Mouse (Mus musculus) urinary bladder, postnatal 4 days (tissue): ENCODE results near the gene Abl2.

Experiments used
- DNase-seq, 2 experiments: peaks; one replicate each; pipeline ENCODE4 v3.0.0; 2021 to 2022; ENCODE audit warnings: low spot score in 2 of 2

Abl2 gene

DNA sequence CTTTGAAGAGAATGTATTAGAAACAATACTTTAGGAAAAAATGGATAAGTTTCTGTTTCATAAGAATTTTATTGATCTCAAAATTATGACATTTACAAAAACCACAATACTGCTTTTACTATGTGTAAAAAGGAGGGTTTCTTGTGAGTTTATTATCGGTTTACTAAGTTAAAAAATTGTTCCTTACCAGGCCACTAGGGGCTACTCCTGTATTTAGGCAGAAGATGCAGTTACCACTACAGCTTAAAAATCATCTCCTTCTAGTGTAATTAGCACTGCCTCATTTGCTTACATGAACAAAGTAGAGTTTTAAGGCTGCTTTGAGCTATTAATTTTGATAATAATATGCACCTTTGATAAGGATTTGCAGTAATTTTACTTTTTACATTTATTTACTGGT, 25.6 kb downstream of the Abl2 start:
- DNase-seq = no peak

DNA sequence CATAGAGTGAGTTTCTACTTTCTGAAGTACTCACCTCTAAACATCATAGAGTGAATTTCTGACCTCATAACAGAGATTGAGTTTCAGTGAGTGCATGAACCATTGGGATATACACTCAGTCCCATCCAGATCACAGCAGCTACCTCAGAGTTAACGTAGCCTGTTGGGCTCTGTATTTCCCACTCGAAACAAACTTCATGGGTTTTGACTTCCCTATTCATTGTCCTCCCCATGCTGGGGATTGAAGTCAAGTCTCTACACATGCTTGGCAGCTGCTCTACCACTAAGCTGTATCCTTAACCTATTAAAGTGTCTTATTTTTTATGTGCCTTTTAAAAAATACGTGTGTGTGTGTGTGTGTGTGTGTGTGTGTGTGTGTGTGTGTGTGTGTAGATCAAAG, 26.9 kb downstream of the Abl2 start:
- DNase-seq = no peak

DNA sequence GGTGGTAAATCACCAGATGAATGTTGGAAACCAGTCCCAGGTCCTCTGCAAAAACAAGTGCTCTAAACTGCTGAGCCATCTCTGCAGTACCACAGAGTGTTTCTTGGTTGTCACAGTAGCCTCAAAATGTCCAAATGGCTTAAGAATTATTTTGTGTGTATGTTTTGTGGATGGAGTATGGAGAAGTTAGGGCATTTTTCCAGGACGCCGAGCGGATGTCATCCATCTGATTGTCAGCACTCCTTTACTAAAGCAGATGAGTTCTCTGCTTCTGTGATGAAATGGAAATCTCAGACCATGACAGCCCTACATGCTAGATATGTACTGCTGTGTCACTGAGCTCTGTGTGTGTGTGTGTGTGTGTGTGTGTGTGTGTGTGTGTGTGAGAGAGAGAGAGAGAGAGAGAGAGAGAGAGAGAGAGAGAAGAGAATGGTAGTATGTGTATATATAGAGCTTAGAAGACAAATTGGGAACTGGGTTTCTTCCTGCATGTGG, 31.3 kb downstream of the Abl2 start:
- DNase-seq = no peak

DNA sequence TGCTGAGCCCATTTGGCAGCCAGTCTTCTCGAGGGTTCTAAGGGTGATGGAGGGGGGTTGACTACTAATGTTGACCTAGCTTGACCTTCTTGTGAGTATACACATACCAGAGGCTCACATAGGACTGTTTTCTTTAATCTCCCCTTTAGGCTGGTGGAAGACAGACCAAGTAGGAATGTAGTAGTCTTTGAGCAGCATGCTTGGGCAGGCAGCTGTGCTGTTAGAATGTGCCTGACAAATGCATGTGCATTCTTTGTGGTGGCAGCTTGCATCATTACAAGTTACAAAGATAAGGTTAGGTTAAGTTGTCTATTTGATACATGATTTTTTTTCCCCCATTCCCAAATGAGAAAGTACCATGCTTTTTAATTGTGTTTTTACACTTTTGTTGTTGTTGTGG, 31.8 kb downstream of the Abl2 start:
- no peak for DNase-seq

DNA sequence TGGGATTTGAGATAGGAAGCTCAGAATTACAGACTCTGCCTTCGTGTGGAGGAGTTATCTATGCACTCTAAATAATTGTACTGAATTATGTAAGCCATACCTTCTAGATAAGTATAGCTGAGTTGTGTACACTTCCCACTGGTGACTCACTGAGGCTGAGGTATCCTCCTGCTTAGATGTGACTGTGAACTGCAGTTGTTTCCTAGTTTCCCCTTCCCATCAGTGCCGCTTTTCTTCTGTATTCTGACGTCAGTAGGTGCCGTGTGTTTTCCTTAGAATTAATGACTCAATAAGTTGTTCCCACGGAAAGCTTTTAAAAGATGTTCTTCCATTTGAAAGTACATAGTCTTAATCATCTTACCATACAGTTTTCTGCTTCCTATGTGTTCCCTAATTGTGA, 34.7 kb downstream of the Abl2 start:
- DNase-seq = no peak

DNA sequence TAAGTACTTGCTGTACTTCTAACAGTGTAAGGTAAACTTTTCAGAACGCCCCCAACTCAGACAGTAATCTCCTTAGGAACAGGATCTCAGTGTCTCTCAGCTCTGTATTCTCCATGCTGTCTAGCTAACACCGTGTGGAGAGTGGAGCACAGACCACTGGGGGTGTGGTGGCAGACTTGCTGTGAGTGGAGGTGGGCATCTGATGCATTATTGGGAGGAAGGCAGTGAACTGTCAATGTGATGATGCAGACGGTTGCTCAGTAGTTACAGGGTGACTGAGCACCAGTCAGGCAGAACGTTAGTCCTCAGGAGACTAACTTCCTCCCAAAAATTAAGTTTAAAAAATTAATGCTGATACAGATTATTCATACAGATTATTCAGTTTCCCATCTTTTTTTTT, 38.5 kb downstream of the Abl2 start:
- DNase-seq = no peak

DNA sequence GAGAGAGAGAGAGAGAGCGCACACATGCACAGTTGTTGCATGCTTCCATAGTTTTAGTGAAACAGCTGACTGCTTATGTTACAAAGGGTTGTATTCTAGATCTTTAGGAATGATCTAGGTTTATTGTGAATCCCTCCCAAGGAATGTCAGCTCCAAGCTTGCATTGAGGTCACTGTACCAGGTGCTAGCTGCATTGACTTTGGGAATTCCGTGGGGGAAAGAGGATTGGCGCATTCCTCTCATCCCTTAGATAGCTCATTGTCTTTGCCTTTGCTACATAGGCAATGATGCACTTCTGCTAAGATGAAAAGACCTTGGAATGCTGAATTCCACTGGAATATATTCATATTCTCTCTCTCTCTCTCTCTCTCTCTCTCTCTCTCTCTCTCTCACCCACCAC, 44.0 kb downstream of the Abl2 start:
- DNase-seq = no peak

DNA sequence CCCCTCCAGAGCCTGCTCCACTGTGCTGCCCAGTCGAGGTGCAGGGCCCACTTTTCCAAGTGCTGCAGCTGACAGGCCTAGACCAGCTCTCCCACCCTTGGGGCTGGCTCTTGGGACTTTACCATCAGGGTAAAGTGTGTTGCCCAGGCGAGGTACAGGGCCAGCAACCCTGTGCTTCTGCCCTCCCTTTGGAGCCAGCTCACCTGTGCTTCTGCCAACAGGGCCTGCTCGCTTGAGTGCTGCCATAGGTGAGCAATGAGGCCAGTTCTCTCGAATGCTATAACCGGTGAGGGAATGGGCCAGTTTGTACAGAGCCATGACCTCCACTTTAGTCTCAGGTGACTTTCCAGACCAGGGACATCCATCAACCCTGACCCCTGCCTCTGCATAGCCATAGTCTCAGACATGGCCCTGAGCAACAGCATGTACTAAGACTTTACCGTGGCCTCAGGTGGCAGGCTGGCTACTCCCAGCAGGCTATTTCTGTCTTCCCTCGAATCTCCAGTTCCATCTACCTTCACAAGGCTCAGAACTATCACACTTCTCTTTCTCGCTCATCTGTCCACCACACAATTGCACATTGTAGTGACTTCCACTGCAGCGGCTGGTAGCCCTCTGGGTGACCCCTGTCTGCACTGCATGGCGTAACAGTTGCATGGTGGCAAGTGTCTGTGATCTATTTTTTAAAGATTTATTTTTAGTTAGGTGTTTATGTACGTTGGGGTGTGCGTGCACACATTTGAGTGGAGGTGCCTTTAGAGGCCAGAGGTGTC, 46.7 kb downstream of the Abl2 start:
- DNase-seq = no peak

DNA sequence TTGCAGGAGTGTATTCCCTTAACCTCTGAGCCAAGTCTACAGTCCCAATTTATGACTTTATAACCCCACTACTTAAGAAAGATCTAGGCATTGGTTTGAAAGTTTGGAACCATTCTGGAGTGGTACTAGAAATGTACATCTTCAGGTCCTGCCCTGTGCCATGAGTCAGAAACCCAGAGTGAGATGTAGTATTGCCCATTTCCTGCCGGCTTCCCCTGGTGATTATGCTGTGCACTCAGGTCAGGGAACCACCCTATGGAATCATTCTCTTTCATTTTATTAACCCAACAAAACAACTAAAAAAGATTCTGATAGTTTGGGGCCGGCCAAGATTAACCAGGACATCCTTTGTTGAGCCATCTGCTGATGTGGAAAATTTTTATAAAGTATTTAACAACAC, 47.4 kb downstream of the Abl2 start:
- DNase-seq = no peak

DNA sequence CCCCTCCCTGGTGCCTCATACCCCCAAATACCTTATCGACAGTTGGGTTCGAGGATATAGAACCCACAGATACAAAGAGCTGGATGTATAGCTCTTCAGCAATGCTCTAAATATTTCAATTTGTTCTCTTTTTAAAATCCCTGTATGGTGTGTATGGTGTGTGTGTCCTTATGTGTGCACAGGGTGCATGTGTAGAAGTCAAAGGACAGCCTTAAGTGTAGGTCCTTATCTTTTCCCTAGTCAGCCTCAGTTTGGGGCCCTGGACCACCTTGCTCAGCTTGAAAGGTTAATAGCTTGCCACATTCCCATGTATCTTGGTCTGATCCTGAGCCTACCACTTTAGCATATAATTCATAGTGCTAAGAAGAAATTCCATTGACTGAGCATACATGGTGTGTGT, 49.9 kb downstream of the Abl2 start:
- DNase-seq = no peak

DNA sequence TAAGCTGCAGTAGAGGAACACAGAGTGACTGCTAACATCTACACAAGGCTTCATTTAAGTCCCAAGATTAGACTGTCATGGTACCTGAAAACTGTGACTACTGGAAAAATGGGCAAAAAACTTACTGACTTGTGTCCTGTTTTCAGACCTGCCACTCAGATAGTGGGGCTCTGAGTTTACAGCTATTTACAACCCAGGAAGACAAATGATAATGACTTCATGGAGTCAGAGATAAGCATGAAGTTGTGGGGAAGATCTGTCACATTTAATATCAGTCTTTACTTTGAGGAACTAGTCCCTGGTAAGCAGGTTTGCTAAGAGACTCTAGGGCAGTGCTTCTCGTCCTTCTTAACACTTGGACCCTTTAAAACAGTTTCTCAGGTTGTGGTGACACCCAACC, 51.7 kb downstream of the Abl2 start:
- DNase-seq = no peak

DNA sequence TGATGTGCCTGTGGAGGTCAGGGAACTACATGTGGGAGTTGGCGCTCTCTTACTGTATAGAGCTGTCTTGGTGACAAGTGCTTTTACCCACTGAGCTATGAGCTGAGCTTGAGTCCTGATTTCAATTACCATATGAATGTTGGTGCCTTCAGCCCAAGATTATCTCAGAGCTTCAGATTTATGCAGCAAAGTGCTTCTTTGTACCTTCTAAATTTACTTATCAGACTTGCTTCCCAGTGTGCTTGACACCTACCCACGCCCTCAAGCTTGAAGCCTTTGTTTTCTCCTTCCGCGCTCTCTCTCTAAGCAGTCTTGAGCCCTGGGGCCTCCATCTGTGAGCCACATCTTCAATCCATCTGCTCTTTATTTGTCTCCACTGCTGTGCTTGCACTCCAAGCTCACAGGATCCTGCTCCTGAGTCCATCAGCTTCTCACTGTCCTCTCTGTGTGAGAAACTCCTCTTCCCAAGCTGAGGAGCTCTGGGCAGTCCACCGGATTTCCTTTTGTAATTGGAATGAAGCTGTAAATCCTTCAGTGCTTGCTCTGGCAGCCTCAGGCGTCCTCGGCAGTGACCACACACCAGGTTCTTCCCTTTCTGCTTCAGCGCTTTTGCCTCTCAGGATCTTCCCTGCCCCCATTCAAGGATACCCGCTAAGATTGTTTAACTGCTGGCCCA, 55.4 kb downstream of the Abl2 start:
- DNase-seq = no peak

DNA sequence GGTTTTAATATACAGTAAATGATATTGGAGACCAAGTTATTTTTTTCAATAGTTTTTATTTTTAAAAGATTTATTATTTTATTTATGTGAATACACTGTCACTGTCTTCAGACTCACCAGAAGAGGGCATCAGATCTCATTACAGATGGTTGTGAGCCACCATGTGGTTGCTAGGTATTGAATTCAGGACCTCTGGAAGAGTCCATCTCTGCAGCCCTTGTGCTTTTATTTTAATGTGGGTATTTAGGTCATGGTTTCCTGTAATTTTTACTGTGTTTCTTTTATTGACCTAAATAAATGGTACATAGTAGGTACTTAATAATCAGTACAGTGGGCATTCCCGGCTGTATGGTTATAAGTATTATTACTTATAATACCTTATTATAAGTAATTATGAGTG, 56.1 kb downstream of the Abl2 start:
- no peak for DNase-seq

DNA sequence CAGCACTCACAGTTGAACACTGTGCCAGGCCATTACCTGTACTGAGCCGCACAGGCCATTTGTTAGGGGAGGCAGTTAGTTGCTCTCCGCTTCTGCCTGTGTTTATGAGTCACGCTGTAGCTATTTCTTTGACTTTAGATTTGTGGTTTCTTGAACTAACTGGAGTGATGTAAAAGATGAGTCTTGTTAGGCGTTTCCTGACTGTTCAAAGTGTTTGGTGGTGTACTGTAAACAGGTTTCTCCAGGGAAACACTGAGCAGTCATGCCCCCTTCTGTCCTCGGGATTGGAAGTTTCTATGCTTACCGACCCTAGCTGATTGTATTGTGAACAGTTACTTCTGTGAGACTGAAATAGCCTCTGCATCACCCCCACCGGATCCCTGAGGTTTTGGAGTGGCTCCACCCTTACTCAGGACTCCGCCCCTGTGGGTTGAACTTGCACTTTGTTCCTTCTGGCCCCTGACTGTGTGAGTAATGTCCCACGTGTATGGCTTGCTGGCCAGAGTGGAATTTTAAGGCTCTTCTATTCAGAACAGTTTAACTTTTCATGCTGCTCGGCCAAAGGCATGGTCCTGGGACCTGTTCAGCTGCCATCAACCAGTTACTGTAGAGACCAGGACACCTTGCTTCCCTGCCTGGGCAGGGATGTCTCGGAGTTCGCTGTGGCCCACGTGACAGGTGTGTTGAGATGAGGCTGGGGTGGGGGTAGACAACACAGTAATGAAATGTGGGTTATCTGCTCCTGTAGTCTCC, 57.0 kb downstream of the Abl2 start:
- DNase-seq = peak; percentile 68

DNA sequence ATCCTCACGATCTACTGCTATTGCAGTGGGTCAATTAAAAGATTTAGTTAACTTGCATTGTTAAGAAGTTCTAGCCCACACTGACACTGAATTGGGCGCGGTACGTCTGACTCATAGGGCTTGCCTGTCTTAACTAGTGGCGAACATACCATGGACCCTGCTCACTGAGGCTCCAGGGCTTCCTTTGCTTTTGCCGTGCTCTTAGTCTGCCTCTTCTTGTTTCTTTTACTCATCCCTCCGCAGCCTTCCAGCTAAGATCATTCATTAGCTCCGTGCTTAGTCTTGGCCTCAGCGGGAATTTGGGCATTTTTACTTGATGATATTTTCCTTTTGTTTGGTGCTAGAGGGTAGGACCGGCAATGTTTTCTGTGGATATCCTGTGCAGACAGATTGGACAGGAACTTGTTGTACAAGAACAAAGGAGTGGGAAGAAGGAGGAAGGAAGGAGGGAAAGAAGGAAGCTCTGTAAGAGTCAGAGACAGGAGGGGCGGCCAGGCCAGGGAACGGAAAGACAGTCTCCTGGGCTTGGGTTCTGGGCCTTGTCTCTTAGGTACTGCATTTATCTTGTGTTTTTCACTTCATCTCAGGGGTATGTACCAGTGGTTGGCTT, 58.5 kb downstream of the Abl2 start:
- DNase-seq = no peak

DNA sequence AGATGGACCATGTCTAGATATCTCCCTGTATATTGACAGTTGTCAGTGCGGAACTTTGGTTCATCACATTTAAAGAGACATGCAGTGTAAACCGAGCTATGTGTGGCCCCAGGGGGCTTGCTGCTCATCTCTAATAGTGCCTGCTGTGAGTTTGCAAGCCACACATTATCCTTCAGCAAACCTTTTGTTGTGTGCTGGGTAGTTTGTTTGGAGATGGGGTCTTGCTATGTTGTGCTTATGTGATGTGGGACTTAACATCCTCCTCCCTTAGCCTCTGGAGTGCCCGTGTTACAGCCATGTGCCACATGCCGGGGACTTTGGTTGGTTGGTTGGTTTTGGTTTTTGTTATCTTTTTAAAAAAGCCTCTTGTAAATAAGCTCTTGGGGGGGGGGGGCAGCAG, 59.2 kb downstream of the Abl2 start:
- no peak for DNase-seq

DNA sequence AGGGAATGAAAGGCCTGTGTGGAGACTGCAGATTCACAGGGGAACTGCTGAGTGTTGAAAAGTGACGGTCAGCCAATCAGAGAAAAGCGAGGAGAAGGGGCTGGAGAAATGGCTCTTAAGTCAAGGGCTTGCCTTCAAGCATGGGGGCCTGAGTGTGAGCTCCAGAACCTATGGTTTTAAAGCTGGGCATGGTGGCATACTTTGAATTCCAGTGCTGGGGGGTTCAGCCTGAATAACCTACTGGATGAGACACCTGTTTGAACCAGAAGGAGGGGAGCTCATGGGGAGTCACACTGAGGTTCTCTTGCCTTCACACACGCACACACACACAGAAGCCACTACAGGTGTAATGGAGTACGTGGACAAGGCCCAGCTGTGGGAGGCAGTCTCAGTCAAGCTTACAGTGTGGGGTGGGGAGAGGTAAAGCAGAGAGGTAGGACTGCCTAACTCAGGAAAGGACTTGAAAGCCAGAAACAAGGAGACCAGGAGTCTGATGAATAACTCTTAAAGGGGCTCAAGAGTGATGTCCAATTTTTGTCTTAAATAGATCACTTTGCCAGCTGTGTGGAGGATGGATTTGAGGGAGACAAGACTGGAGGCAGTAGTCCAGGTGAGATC, 61.8 kb downstream of the Abl2 start:
- DNase-seq = peak in 1 of 2 experiments; percentile 47

DNA sequence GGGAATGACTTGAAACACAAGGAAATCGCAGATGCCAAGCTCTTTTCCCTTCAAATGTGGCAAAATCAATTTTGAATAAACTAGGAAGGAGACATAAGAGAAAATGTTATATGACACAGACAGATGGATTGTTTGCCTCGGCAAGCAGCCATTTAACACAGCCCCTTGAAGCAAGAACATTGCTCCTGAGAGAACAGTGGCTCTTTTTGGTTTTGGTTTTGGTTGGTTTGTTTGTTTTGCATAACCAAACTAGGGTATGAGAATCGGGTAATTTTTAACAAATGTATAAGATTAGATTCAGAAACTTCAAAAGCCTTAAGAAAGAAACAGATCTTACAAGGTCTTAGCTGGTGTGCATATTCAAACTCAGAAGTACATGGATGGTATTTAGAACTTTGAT, 62.4 kb downstream of the Abl2 start:
- DNase-seq = no peak

DNA sequence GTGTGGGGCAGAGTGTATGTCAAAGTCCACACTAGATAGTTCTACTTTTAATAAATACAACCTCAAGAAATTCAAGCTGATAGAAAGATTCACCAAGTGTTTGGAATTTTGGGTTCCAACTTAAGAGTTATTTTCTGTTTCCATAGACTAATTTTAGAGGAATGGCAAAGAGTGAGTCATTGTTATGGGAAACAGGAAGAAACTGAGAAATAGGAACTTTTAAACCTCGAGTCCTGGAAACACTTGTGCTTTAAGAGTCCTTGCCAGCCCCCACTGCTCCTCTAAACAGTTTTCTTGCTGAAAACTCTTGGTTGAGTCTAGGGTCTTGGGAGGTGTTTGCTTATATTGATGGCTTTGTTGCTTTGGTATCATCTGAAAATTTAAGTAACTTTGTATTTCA, 65.6 kb downstream of the Abl2 start:
- no peak for DNase-seq

DNA sequence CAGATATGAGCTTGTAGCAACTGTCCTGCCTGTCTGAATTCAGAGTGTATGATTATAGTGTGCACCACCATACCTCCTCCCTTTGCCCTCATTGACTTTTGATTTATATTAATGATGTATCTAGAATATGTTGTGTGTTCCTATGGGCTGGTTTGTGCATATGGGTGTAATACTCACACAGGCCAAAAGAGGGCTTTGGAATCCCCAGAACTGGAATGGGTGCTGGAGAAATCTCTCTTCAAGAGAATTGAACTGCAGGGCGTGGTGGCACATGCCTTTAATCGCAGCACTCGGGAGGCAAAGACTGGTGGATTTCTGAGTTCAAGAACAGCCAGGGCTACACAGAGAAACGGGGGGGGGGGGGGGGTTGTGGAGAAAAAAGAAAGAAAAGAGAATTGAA, 68.1 kb downstream of the Abl2 start:
- no peak for DNase-seq

DNA sequence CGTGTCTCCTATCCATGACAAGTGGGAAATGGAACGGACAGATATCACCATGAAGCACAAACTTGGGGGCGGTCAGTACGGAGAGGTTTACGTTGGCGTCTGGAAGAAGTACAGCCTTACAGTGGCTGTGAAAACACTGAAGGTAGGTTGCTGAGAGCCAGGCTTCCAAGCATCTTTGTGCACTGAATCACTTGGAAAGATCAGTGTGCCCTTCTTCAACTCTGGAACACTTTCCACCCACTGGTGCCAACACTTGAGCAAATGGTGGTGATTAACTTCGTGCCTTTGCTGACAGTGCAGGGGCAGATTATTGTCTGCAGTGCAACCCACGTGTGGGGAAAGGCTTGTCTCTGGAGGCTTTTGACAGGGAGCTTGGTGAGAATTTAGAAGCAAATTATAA, 71.4 kb downstream of the Abl2 start:
- DNase-seq = no peak

DNA sequence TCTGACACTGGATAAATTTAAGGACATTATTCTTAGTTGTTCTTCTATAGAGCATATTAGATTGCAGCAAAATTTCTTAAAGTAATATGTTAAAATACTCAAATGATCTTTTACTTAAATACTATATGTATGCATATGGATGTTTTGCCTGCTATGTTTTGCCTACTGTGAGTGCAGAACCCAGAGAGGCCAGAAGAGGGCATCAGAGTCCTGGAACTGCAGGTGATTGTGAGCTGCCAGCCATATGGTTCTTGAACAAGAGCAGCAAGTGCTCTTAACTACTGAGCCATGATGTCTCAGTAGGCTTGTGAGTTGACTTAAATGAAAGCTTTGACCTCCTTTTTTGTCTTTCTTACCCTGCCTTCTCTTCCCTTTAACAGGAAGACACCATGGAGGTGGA, 72.4 kb downstream of the Abl2 start:
- no peak for DNase-seq
